Mouse (Mus musculus) G1E (cell line): ENCODE measurements at regions not wholly inside any gene's neighbourhood (a gene's known extent, or its start where the extent isn't known, plus 50 kb on each side); places are given as distances from the start of the nearest gene placed in this dataset.

ENCODE experiments used
- ATAC-seq: 2 replicates; pipeline ENCODE4 v1.8.0; 2016; ENCODE audit warnings: mild to moderate bottlenecking; ENCODE audit not compliant: insufficient number of reproducible peaks, poor library complexity, low FRiP score, severe bottlenecking; ENCODE audit errors: extremely low read depth
- DNase-seq: peaks from one replicate; pipeline ENCODE4 v3.0.0; 2012; ENCODE audit warnings: low spot score
- H3K27me3 ChIP-seq: 2 replicates; pipeline ENCODE4 v1.6.1; 2012; ENCODE audit warnings: mild to moderate bottlenecking, low read length, inconsistent platforms; ENCODE audit not compliant: insufficient read depth
- H3K36me3 ChIP-seq: replicated peaks from 2 replicates; pipeline ENCODE3; 2012; ENCODE audit warnings: mild to moderate bottlenecking, inconsistent platforms
- H3K4me1 ChIP-seq: 2 replicates; pipeline ENCODE4 v1.6.1; 2012; ENCODE audit warnings: low read depth, low read length, inconsistent platforms, mixed read lengths; ENCODE audit not compliant: insufficient read depth
- H3K4me3 ChIP-seq: 2 replicates; pipeline ENCODE4 v1.5.1; 2012; ENCODE audit warnings: low read depth, mild to moderate bottlenecking, inconsistent platforms, low read length, moderate library complexity, mixed read lengths
- H3K9me3 ChIP-seq: replicated peaks from 2 replicates; pipeline ENCODE4 v1.6.1; 2012; ENCODE audit warnings: inconsistent platforms
- CTCF ChIP-seq: IDR thresholded peaks from 2 replicates; pipeline ENCODE4 v1.5.1; 2012; ENCODE audit warnings: low read depth, low read length, inconsistent platforms, mixed read lengths
- GATA1 ChIP-seq: IDR thresholded peaks from 2 replicates; pipeline ENCODE4 v1.6.1; 2012; ENCODE audit warnings: borderline replicate concordance, low read length, inconsistent platforms, mixed read lengths
- GATA2 ChIP-seq: IDR thresholded peaks from 2 replicates; pipeline ENCODE4 v1.6.1; 2012; ENCODE audit warnings: low read depth, low read length, inconsistent platforms, borderline replicate concordance
- POLR2AphosphoS5 ChIP-seq: IDR thresholded peaks from 2 replicates; pipeline ENCODE4 v1.6.1; 2012; ENCODE audit warnings: low read depth, low read length, inconsistent platforms; ENCODE audit not compliant: insufficient replicate concordance
- TAL1 ChIP-seq: conservative IDR thresholded peaks from 2 replicates; pipeline ENCODE4 v1.6.1; 2012; ENCODE audit warnings: low read depth, low read length, inconsistent platforms, mixed read lengths

DNA sequence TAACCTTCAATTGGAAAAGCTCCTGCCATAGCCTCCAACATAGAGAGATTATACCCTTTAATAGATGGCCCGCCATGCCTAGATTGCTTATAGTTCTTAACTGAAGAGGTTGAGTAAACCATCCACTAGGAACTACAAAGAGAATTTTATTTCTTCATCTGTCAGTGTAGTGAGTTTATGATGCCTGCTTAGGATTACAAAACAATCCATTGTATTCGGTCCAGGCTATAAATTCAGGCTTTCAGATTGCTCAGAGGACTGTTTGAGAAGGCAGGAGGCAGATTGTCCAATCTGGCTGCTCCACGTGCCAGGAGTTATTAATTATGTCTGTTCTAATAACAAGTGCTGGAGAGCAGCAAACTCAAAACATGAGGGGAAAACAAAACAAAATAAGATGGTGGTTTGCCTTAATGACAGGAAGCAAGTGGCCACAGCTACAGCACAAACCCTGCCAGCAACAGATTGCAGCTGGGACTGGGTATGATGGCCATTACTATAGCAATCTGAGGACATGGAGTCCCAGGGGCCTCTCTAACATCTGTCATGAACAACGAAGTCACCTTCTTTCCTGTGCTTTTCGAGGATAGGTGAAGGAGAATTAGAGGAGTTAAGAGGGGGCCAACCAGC lies 154.4 kb upstream of the Bcl6 start:
- H3K9me3 ChIP-seq, result peaks cover 13% of the 10 kb centered on the region
- ATAC-seq (no peak), DNase-seq (no peak)
- H3K4me3 ChIP-seq, result no peak overlapping the region
- no peaks in the 10 kb centered on the region for H3K27me3 ChIP-seq
- H3K4me1 ChIP-seq, result no peaks in the 10 kb centered on the region
- no peaks in the 10 kb centered on the region for H3K36me3 ChIP-seq
- TF ChIP-seq POLR2AphosphoS5, result no peak
- TF ChIP-seq CTCF, result no peak
- TF ChIP-seq GATA2, result no peak
- TF ChIP-seq GATA1, result no peak
- no peak for TF ChIP-seq TAL1

GRCm38 (mm10) chr16:24139109-24139508 lies 150.5 kb upstream of the Bcl6 start:
- TF ChIP-seq POLR2AphosphoS5, result no peak
- TF ChIP-seq TAL1, result no peak
- TF ChIP-seq GATA2, result no peak
- no peak for TF ChIP-seq CTCF
- no peak for TF ChIP-seq GATA1
- no peaks in the 10 kb centered on the region for H3K36me3 ChIP-seq
- DNase-seq (no peak), ATAC-seq (no peak)
- H3K9me3 ChIP-seq, result peaks cover 30% of the 10 kb centered on the region
- no peaks in the 10 kb centered on the region for H3K27me3 ChIP-seq
- H3K4me1 ChIP-seq, result no peaks in the 10 kb centered on the region
- no peak overlapping the region for H3K4me3 ChIP-seq

DNA sequence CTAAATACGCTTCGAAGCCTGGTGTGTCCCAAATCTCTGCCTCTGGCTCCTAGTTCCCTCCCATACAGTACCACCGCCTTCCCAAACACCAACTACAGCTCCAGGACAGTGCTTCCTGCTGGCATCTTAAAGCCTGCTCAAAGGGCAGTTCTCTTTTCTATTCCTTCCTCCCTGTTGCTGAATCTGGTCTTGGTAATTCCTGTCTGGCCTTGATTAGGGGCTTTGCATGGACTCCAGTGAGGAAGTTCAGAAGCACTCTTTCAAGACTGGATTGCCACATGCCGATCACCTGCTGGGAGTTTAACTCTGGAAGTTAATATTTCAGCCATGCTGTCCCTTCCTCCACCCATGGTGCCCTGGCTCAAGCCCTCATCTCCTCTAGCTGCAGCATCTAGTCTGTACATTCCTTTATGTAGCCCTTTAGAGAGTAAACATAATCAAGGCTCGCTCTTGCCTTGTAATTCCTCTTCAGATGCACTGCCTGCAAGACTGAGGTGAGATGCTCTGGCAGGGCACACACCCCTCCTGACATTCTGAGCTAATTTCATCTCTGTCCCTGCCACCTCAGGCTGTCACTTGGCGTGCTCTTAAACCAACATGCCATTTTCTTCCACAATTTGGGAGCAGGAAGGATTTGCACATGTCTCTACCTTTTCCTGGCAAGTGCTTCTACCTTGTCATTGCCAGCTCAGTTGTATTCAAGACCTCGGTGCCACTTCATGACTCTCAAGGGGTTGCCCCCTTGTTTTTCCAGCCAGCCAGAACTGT lies 148.8 kb upstream of the Bcl6 start:
- Histone ChIP-seq H3K4me1 (no peaks in the 10 kb centered on the region), H3K36me3 (no peaks in the 10 kb centered on the region), H3K4me3 (no peak overlapping the region), H3K9me3 (peaks cover 28% of the 10 kb centered on the region), H3K27me3 (no peaks in the 10 kb centered on the region)
- no peak for TF ChIP-seq GATA1
- no peak for TF ChIP-seq TAL1
- no peak for TF ChIP-seq CTCF
- TF ChIP-seq POLR2AphosphoS5, result no peak
- DNase-seq, result no peak
- no peak for ATAC-seq

- Histone ChIP-seq H3K9me3 (peaks cover 32% of the 10 kb centered on the region), H3K4me3 (no peak overlapping the region), H3K27me3 (no peaks in the 10 kb centered on the region), H3K36me3 (no peaks in the 10 kb centered on the region), H3K4me1 (no peaks in the 10 kb centered on the region)
- ATAC-seq (no peak), DNase-seq (no peak)
- TF ChIP-seq TAL1 (no peak), GATA2 (no peak), GATA1 (no peak), CTCF (no peak), POLR2AphosphoS5 (no peak)
Observed at GRCm38 (mm10) chr16:24136483-24137148, 148.0 kb upstream of the Bcl6 start.

DNA sequence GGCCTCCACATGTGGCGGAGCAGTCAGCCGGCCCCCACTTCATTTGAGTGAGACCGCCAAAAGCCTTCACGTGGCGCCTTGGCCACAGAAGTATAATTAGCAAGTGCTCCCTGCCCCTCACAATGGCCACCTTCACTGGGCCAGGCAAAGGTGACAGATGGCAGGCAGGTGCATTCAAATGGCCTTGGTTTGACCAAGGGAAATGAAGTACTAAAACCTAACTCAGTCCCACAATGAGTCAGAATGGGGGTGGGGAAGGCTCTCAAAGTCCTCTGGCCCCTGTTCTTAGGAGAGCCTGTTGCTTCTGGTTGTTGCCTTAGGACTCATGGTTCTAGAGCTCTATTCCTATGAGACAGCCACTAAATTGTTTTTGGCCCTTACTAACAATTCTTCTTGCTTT lies 147.2 kb upstream of the Bcl6 start:
- H3K4me3 ChIP-seq, result no peak overlapping the region
- no peaks in the 10 kb centered on the region for H3K27me3 ChIP-seq
- no peaks in the 10 kb centered on the region for H3K36me3 ChIP-seq
- DNase-seq (no peak), ATAC-seq (no peak)
- H3K4me1 ChIP-seq, result no peaks in the 10 kb centered on the region
- H3K9me3 ChIP-seq, result peaks cover 37% of the 10 kb centered on the region
- TF ChIP-seq TAL1 (no peak), CTCF (no peak), POLR2AphosphoS5 (no peak), GATA2 (no peak), GATA1 (no peak)

DNA sequence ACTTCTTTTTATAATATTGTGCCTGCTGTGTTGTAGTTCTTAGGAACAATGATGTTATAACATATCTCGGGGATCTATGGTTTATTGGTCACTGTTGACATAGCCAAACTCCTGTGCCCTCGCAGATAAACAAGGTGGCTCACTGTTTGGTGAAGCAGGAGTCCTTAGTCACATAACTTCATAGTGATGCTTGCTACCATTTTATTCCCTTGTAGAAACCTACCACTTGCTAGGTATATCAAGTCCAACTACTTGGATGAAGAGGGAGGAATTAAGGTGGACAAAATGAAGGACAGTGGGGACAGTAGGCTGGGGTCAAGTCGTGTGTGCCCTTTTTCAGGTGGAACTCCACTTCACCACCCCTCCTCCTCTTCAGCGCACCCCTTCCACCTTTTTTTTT lies 146.7 kb upstream of the Bcl6 start:
- H3K9me3 ChIP-seq, result peaks cover 40% of the 10 kb centered on the region
- TF ChIP-seq POLR2AphosphoS5 (no peak), GATA1 (no peak), CTCF (no peak), GATA2 (no peak), TAL1 (no peak)
- H3K36me3 ChIP-seq, result no peaks in the 10 kb centered on the region
- no peak for ATAC-seq
- H3K4me3 ChIP-seq, result no peak overlapping the region
- no peaks in the 10 kb centered on the region for H3K27me3 ChIP-seq
- no peak for DNase-seq
- no peaks in the 10 kb centered on the region for H3K4me1 ChIP-seq
